Mouse (Mus musculus) MEL (cell line): Measurements from ENCODE around the gene Helz. TPM values are rescaled to one million over a fixed set of nuclear protein-coding genes. Genes with fewer than 3 reads are reported as not detected.

Experiments
- DNase-seq: peaks from one replicate; pipeline ENCODE4 v3.0.0; 2011; ENCODE audit warnings: low read depth, low spot score
- H3K27ac ChIP-seq: 2 replicates; pipeline ENCODE4 v1.5.1; 2012; ENCODE audit warnings: low read depth, mild to moderate bottlenecking, control low read depth, low read length, moderate library complexity; ENCODE audit not compliant: control insufficient read depth
- H3K27me3 ChIP-seq, 2 experiments: fragments of 150-350 bp in 1 of 2; sonication (generic) in 1 of 2; 2 replicates each; pipeline ENCODE4 v1.6.1; 2012; ENCODE audit warnings: low read length in 2 of 2, mild to moderate bottlenecking in 2 of 2, improper control_type of control experiment in 1 of 2, moderate library complexity in 1 of 2; ENCODE audit not compliant: insufficient read depth in 2 of 2, control insufficient read depth in 1 of 2
- H3K36me3 ChIP-seq, 2 experiments: 2 replicates each; pipeline ENCODE4 v1.6.1; 2012 to 2014; ENCODE audit warnings: low read length in 2 of 2, improper control_type of control experiment in 1 of 2, inconsistent platforms in 1 of 2, mild to moderate bottlenecking in 1 of 2; ENCODE audit not compliant: insufficient read depth in 2 of 2, control insufficient read depth in 1 of 2
- H3K4me1 ChIP-seq, 2 experiments: fragments of 150-350 bp in 1 of 2; sonication (generic) in 1 of 2; 2 replicates each; pipeline ENCODE4 v1.6.1; 2012; ENCODE audit warnings: low read length in 2 of 2, improper control_type of control experiment in 1 of 2, mild to moderate bottlenecking in 1 of 2; ENCODE audit not compliant: insufficient read depth in 2 of 2, control insufficient read depth in 1 of 2
- H3K4me3 ChIP-seq, 2 experiments: fragments of 150-350 bp in 1 of 2; sonication (generic) in 1 of 2; 2 replicates each; pipeline ENCODE4 v1.5.1; 2012; ENCODE audit warnings: low read depth in 2 of 2, low read length in 2 of 2, mild to moderate bottlenecking in 2 of 2, moderate library complexity in 2 of 2, control low read depth in 1 of 2, improper control_type of control experiment in 1 of 2; ENCODE audit not compliant: control insufficient read depth in 1 of 2, insufficient read depth in 1 of 2
- H3K79me2 ChIP-seq: 2 replicates; pipeline ENCODE4 v1.6.1; 2012; ENCODE audit warnings: mild to moderate bottlenecking, low read length, moderate library complexity; ENCODE audit not compliant: control insufficient read depth, poor library complexity, insufficient read depth
- H3K9ac ChIP-seq: 2 replicates; pipeline ENCODE4 v1.6.1; 2012; ENCODE audit warnings: low read depth, mild to moderate bottlenecking, control low read depth, low read length, moderate library complexity; ENCODE audit not compliant: control insufficient read depth, poor library complexity, severe bottlenecking
- H3K9me3 ChIP-seq: fragments of 150-350 bp; sonication (generic); replicated peaks from 2 replicates; pipeline ENCODE4 v1.6.1; 2012; ENCODE audit warnings: mild to moderate bottlenecking, low read length, improper control_type of control experiment, moderate library complexity; ENCODE audit not compliant: insufficient read depth
- BHLHE40 ChIP-seq: IDR thresholded peaks from 2 replicates; pipeline ENCODE4 v1.6.1; 2012; ENCODE audit warnings: low read depth, mild to moderate bottlenecking, inconsistent platforms, low read length, improper control_type of control experiment, borderline replicate concordance
- CTCF ChIP-seq, 3 experiments: IDR thresholded peaks in 2 of 3; conservative IDR thresholded peaks in 1 of 3; 2 replicates each; pipeline ENCODE4 v1.5.1; 2011 to 2012; ENCODE audit warnings: low read length in 3 of 3, low read depth in 2 of 3, mild to moderate bottlenecking in 2 of 3, improper control_type of control experiment in 1 of 3, inconsistent platforms in 1 of 3, mixed read lengths in 1 of 3, moderate library complexity in 1 of 3; ENCODE audit not compliant: control insufficient read depth in 1 of 3, insufficient read depth in 1 of 3, poor library complexity in 1 of 3, severe bottlenecking in 1 of 3
- E2F4 ChIP-seq: IDR thresholded peaks from 2 replicates; pipeline ENCODE4 v1.6.1; 2011; ENCODE audit warnings: low read depth, low read length, improper control_type of control experiment, borderline replicate concordance
- ELF1 ChIP-seq: IDR thresholded peaks from 2 replicates; pipeline ENCODE4 v1.6.1; 2014; ENCODE audit warnings: low read depth, mild to moderate bottlenecking, inconsistent platforms, low read length, improper control_type of control experiment, moderate library complexity
- GATA1 ChIP-seq: IDR thresholded peaks from 2 replicates; pipeline ENCODE4 v1.6.1; 2011; ENCODE audit warnings: low read depth, low read length, improper control_type of control experiment
- MAX ChIP-seq: IDR thresholded peaks from 2 replicates; pipeline ENCODE4 v1.6.1; 2011; ENCODE audit warnings: low read length, improper control_type of control experiment
- MAZ ChIP-seq: IDR thresholded peaks from 2 replicates; pipeline ENCODE4 v1.6.1; 2012; ENCODE audit warnings: low read depth, mild to moderate bottlenecking, inconsistent platforms, low read length, improper control_type of control experiment
- MEF2A ChIP-seq: IDR thresholded peaks from 2 replicates; pipeline ENCODE4 v1.6.1; 2014; ENCODE audit warnings: low read depth, mild to moderate bottlenecking, inconsistent platforms, low read length, improper control_type of control experiment; ENCODE audit not compliant: poor library complexity, insufficient replicate concordance, severe bottlenecking; ENCODE audit errors: extremely low read depth
- NELFE ChIP-seq: IDR thresholded peaks from 2 replicates; pipeline ENCODE4 v1.6.1; 2011; ENCODE audit warnings: low read depth, low read length, improper control_type of control experiment
- NRF1 ChIP-seq: IDR thresholded peaks from 2 replicates; pipeline ENCODE4 v1.6.1; 2014; ENCODE audit warnings: low read depth, mild to moderate bottlenecking, inconsistent platforms, low read length, improper control_type of control experiment, moderate library complexity; ENCODE audit not compliant: poor library complexity, insufficient read depth, severe bottlenecking
- POLR2A ChIP-seq, 2 experiments: IDR thresholded peaks; 2 replicates each; pipeline ENCODE4 v1.6.1; 2011 to 2012; ENCODE audit warnings: low read length in 2 of 2, mild to moderate bottlenecking in 2 of 2, control low read depth in 1 of 2, improper control_type of control experiment in 1 of 2, low read depth in 1 of 2, moderate library complexity in 1 of 2; ENCODE audit not compliant: control insufficient read depth in 1 of 2, insufficient read depth in 1 of 2, poor library complexity in 1 of 2
- POLR2AphosphoS2 ChIP-seq: IDR thresholded peaks from 2 replicates; pipeline ENCODE4 v1.6.1; 2011; ENCODE audit warnings: low read length, improper control_type of control experiment
- POLR2AphosphoS5 ChIP-seq: IDR thresholded peaks from 2 replicates; pipeline ENCODE4 v1.6.1; 2012; ENCODE audit warnings: low read depth, borderline replicate concordance, mild to moderate bottlenecking, inconsistent platforms, low read length, moderate library complexity, mixed read lengths
- RAD21 ChIP-seq: IDR thresholded peaks from 2 replicates; pipeline ENCODE4 v1.6.1; 2011; ENCODE audit warnings: mild to moderate bottlenecking, low read depth, low read length, improper control_type of control experiment
- RCOR1 ChIP-seq: IDR thresholded peaks from 2 replicates; pipeline ENCODE4 v1.6.1; 2012; ENCODE audit warnings: low read depth, mild to moderate bottlenecking, inconsistent platforms, low read length, improper control_type of control experiment
- SIN3A ChIP-seq: IDR thresholded peaks from 2 replicates; pipeline ENCODE4 v1.6.1; 2012; ENCODE audit warnings: low read length, improper control_type of control experiment, inconsistent platforms
- SMC3 ChIP-seq: IDR thresholded peaks from 2 replicates; pipeline ENCODE4 v1.6.1; 2011; ENCODE audit warnings: low read depth, low read length, improper control_type of control experiment
- TAL1 ChIP-seq: IDR thresholded peaks from 2 replicates; pipeline ENCODE4 v1.6.1; 2012; ENCODE audit warnings: mild to moderate bottlenecking, inconsistent platforms, low read length, moderate library complexity, mixed read lengths
- TBP ChIP-seq: IDR thresholded peaks from 2 replicates; pipeline ENCODE4 v1.8.0; 2011; ENCODE audit warnings: low read depth, low read length, improper control_type of control experiment
- TCF12 ChIP-seq: IDR thresholded peaks from 2 replicates; pipeline ENCODE4 v1.6.1; 2014; ENCODE audit warnings: low read depth, mild to moderate bottlenecking, inconsistent platforms, low read length, improper control_type of control experiment, moderate library complexity
- UBTF ChIP-seq: IDR thresholded peaks from 2 replicates; pipeline ENCODE4 v1.6.1; 2012; ENCODE audit warnings: low read depth, mild to moderate bottlenecking, inconsistent platforms, low read length, improper control_type of control experiment, moderate library complexity, borderline replicate concordance; ENCODE audit not compliant: insufficient read depth
- USF2 ChIP-seq, 2 experiments: IDR thresholded peaks; 2 replicates each; pipeline ENCODE4 v1.6.1; 2011 to 2012; ENCODE audit warnings: improper control_type of control experiment in 2 of 2, low read length in 2 of 2, borderline replicate concordance in 1 of 2, inconsistent platforms in 1 of 2, low read depth in 1 of 2, mild to moderate bottlenecking in 1 of 2; ENCODE audit not compliant: insufficient read depth in 1 of 2
- ZC3H11A ChIP-seq: IDR thresholded peaks from 2 replicates; pipeline ENCODE4 v1.6.1; 2012; ENCODE audit warnings: low read depth, mild to moderate bottlenecking, inconsistent platforms, low read length, improper control_type of control experiment
- ZMIZ1 ChIP-seq: IDR thresholded peaks from 2 replicates; pipeline ENCODE4 v1.6.1; 2012; ENCODE audit warnings: low read depth, mild to moderate bottlenecking, inconsistent platforms, low read length, improper control_type of control experiment, moderate library complexity
- ZNF384 ChIP-seq: IDR thresholded peaks from 2 replicates; pipeline ENCODE4 v1.6.1; 2012; ENCODE audit warnings: low read depth, mild to moderate bottlenecking, inconsistent platforms, low read length, improper control_type of control experiment
- polyA plus RNA-seq, 2 experiments: library from polyadenylated mRNA; stranded (reverse) in 1 of 2; unstranded in 1 of 2; fragments of >175 nt in 1 of 2; fragments of >200 nt in 1 of 2; gene quantifications; 2 replicates each; pipeline versions ENCODE4 v1.2.1 to v1.2.4; 2012; ENCODE audit warnings: low replicate concordance in 2 of 2, low read depth in 1 of 2; ENCODE audit not compliant: insufficient read length in 2 of 2, insufficient read depth in 1 of 2, missing spikeins in 1 of 2
- total RNA-seq: library from RNA; depleted of rRNA; stranded (reverse); fragments of 300-350 nt; gene quantifications from 2 replicates; pipeline ENCODE4 v1.2.3, GENCODE M21; 2012

Helz gene
- total and polyA plus RNA-seq, 3 experiments, result 15.1 to 41.0 (median 39.9) TPM

DNA sequence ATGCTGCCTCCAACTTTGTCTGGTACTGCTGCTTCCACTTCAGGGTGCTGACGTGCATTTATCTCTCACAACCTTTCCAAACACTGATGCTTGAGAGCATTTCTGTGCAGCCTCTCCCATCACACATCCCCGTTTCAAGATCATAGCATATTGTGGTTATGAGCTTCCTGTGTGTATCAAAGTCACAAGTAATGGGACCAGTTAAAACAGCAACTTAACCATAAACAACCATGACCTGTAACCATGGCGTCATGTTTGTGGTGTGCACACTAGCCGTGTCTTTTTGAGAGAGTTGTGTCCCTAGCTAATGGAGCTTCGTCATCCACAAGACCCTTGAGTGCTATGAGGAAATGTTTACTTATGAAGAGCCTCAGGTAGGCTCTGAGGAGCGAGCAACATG is 120.5 kb downstream of the Helz start:
- H3K9ac ChIP-seq, result no peak overlapping the region
- TF ChIP-seq NRF1 (no peak), MAZ (no peak), SMC3 (no peak), MAX (no peak), ZMIZ1 (no peak), RCOR1 (no peak), UBTF (no peak)
- H3K27me3 ChIP-seq, result no peaks in the 10 kb centered on the region
- H3K4me3 ChIP-seq, result no peak overlapping the region
- peaks cover 0 to 17% of the 10 kb centered on the region in 2 experiments; a peak in 2 of 4 replicates for H3K36me3 ChIP-seq
- no peaks in the 10 kb centered on the region for H3K4me1 ChIP-seq
- no peak overlapping the region for H3K27ac ChIP-seq
- H3K79me2 ChIP-seq, result no peaks in the 10 kb centered on the region
- no peaks in the 10 kb centered on the region for H3K9me3 ChIP-seq
- no peak for DNase-seq

GRCm38 (mm10) chr11:107668977-107669376 is 121.2 kb downstream of the Helz start:
- Histone ChIP-seq H3K79me2 (no peaks in the 10 kb centered on the region), H3K4me1 (no peaks in the 10 kb centered on the region), H3K9ac (no peak overlapping the region), H3K4me3 (no peak overlapping the region), H3K27me3 (no peaks in the 10 kb centered on the region), H3K27ac (no peak overlapping the region), H3K9me3 (no peaks in the 10 kb centered on the region), H3K36me3 (peaks cover 0 to 19% of the 10 kb centered on the region in 2 experiments; a peak in 2 of 4 replicates)
- TF ChIP-seq TAL1 (no peak), USF2 (IDR thresholded peaks at IDR 0.05; ENCODE audit: borderline replicate concordance in 1 of 2, insufficient read depth in 1 of 2, low read depth in 1 of 2, low read length in 2 of 2) (no peak), POLR2A (IDR thresholded peaks at IDR 0.05; ENCODE audit: control insufficient read depth in 1 of 2, insufficient read depth in 1 of 2, low read depth in 1 of 2, low read length in 2 of 2, poor library complexity in 1 of 2) (no peak), POLR2AphosphoS2 (no peak), RCOR1 (no peak)
- DNase-seq, result no peak

DNA sequence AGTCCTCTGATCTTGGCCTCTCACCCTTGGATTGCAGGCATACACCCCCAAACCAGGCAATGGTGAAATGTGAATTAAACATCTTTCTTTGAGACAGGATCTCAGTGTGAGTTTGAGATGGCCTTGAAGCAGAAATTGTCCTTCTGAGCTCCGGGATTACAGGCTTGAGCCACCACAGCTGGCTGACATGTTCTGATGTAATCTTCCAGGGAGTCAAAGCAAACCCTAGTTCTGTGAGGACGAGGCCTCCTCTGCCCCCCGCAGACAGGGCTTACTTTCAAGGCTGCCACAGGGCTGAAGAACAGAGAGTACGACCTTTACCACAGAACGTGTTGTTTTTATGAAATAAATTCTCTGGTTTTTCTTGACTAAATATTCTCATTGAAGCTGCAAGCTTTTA is 126.3 kb downstream of the Helz start:
- H3K4me1 ChIP-seq, result no peaks in the 10 kb centered on the region
- H3K9ac ChIP-seq, result no peak overlapping the region
- peaks cover 0 to 13% of the 10 kb centered on the region in 2 experiments; a peak in 2 of 4 replicates for H3K36me3 ChIP-seq
- TF ChIP-seq SIN3A, result no peak
- TF ChIP-seq CTCF (IDR thresholded peaks at IDR 0.05 in 2 of 3, conservative IDR thresholded peaks at IDR 0.05 in 1 of 3; ENCODE audit: control insufficient read depth in 1 of 3, insufficient read depth in 1 of 3, low read depth in 2 of 3, low read length in 3 of 3, poor library complexity in 1 of 3, severe bottlenecking in 1 of 3), result no peak
- TF ChIP-seq TBP, result no peak
- TF ChIP-seq MEF2A, result no peak
- TF ChIP-seq MAZ, result no peak
- no peak for TF ChIP-seq POLR2AphosphoS5
- TF ChIP-seq ZNF384, result no peak
- TF ChIP-seq GATA1, result no peak
- TF ChIP-seq BHLHE40, result no peak
- no peak for TF ChIP-seq NRF1
- no peak for TF ChIP-seq ZC3H11A
- TF ChIP-seq NELFE, result no peak
- no peak for TF ChIP-seq SMC3
- TF ChIP-seq RCOR1, result no peak
- TF ChIP-seq ELF1, result no peak
- TF ChIP-seq RAD21, result no peak
- no peak for TF ChIP-seq TCF12
- no peak for TF ChIP-seq ZMIZ1
- TF ChIP-seq E2F4, result no peak
- TF ChIP-seq POLR2AphosphoS2, result no peak
- H3K27me3 ChIP-seq, result no peaks in the 10 kb centered on the region
- H3K79me2 ChIP-seq, result no peaks in the 10 kb centered on the region
- DNase-seq, result no peak
- H3K9me3 ChIP-seq, result no peaks in the 10 kb centered on the region
- H3K4me3 ChIP-seq, result no peak overlapping the region
- no peak overlapping the region for H3K27ac ChIP-seq
